19 mouse cellular contexts compared by ENCODE assay signal in genomic region chr11:95149462-95150268, GRCm38 (mm10). TPM values are rescaled to one million over a fixed set of nuclear protein-coding genes. Genes with fewer than 3 reads are reported as not detected.
DNase-seq lines count a peak whose midpoint lies in the region; ATAC-seq and TF ChIP-seq lines count a peak whose summit lies in the region.
"Had no signal": no experiment of that assay in that cellular context is flagged by ENCODE, and none has a peak within 500 bp of the region (broad histone marks: within the 10 kb centered on the region; RNA-seq: fewer than 3 reads in every experiment).

No protein-coding gene starts in this region.

- H3K27ac ChIP-seq in hindbrain, embryonic 11.5 days (ENCODE audit: low read depth, low read length): no peak overlapping the region
- no peak overlapping the region for H3K27ac ChIP-seq in hindbrain, embryonic 14.5 days
- no peak overlapping the region for H3K27ac ChIP-seq in midbrain, embryonic 11.5 days (ENCODE audit: low read depth, low read length)
- H3K27ac ChIP-seq in midbrain, postnatal 0 days (ENCODE audit: low read depth, low read length): no peak overlapping the region
- H3K27ac ChIP-seq in neural tube, embryonic 11.5 days (ENCODE audit: low read depth, low read length): no peak overlapping the region
- H3K27ac ChIP-seq: intestine, embryonic 15.5 days; liver, embryonic 12.5 days; macrophage; stomach, postnatal 0 days had no signal

- no peak for TF ChIP-seq CTCF in midbrain, postnatal 0 days (IDR thresholded peaks at IDR 0.05)

- H3K4me3 ChIP-seq in hindbrain, embryonic 11.5 days (ENCODE audit: low read depth, low read length): no peak overlapping the region
- no peak overlapping the region for H3K4me3 ChIP-seq in hindbrain, embryonic 14.5 days (replicated peaks; ENCODE audit: low read length)
- no peak overlapping the region for H3K4me3 ChIP-seq in midbrain, embryonic 11.5 days (ENCODE audit: low read depth, low read length)
- no peak overlapping the region for H3K4me3 ChIP-seq in midbrain, postnatal 0 days (ENCODE audit: low read depth, low read length)
- no peak overlapping the region for H3K4me3 ChIP-seq in neural tube, embryonic 11.5 days (ENCODE audit: low read depth, low read length)
- H3K4me3 ChIP-seq: liver, embryonic 12.5 days had no signal

- H3K9ac ChIP-seq in hindbrain, embryonic 11.5 days (ENCODE audit: low read depth, low read length): no peak overlapping the region
- no peak overlapping the region for H3K9ac ChIP-seq in hindbrain, embryonic 14.5 days
- no peak overlapping the region for H3K9ac ChIP-seq in midbrain, embryonic 11.5 days (ENCODE audit: low read length)
- no peak overlapping the region for H3K9ac ChIP-seq in midbrain, postnatal 0 days (replicated peaks; ENCODE audit: low read length, poor library complexity, severe bottlenecking)
- no peak overlapping the region for H3K9ac ChIP-seq in neural tube, embryonic 11.5 days (ENCODE audit: low read length)
- H3K9ac ChIP-seq: intestine, embryonic 15.5 days; liver, embryonic 12.5 days had no signal

- peak; percentile 56 for DNase-seq in embryo, embryonic 9.5 days (ENCODE audit: extremely low spot score)
- no peak for DNase-seq in embryo, embryonic 11 days
- peak; percentile 61 for DNase-seq in hindbrain, embryonic 11.5 days (ENCODE audit: low spot score)
- no peak for DNase-seq in hindbrain, embryonic 14.5 days (ENCODE audit: low spot score)
- DNase-seq in midbrain, embryonic 11.5 days (ENCODE audit: low spot score, missing footprints): peak; percentile 94
- DNase-seq in midbrain, postnatal 0 days (ENCODE audit: low spot score): no peak
- peak; percentile 26 for DNase-seq in neural tube, embryonic 11.5 days (ENCODE audit: low spot score)
- DNase-seq in frontal cortex, adult 2 months (ENCODE audit: extremely low spot score in 1 of 2, low spot score in 1 of 2): no peak
- DNase-seq: cerebellum, adult 11 months; thymus, postnatal 4 days had no signal

- H3K9me3 ChIP-seq in hindbrain, embryonic 11.5 days (ENCODE audit: control insufficient read depth, low read length): no peaks in the 10 kb centered on the region
- H3K9me3 ChIP-seq in hindbrain, embryonic 14.5 days (ENCODE audit: control insufficient read depth, low read length): no peaks in the 10 kb centered on the region
- no peaks in the 10 kb centered on the region for H3K9me3 ChIP-seq in midbrain, embryonic 11.5 days (ENCODE audit: control insufficient read depth, low read length)
- no peaks in the 10 kb centered on the region for H3K9me3 ChIP-seq in midbrain, postnatal 0 days (ENCODE audit: low read length)
- H3K9me3 ChIP-seq in neural tube, embryonic 11.5 days (ENCODE audit: control insufficient read depth, low read length): no peaks in the 10 kb centered on the region
- H3K9me3 ChIP-seq: intestine, embryonic 15.5 days; liver, embryonic 12.5 days had no signal

- H3K4me2 ChIP-seq in hindbrain, embryonic 11.5 days (replicated peaks; ENCODE audit: low read depth, low read length): no peak overlapping the region
- H3K4me2 ChIP-seq in hindbrain, embryonic 14.5 days (replicated peaks): no peak overlapping the region
- H3K4me2 ChIP-seq in midbrain, embryonic 11.5 days: no peak overlapping the region
- no peak overlapping the region for H3K4me2 ChIP-seq in midbrain, postnatal 0 days (ENCODE audit: low read depth, low read length, poor library complexity, severe bottlenecking)
- H3K4me2 ChIP-seq in neural tube, embryonic 11.5 days (ENCODE audit: low read depth): no peak overlapping the region
- H3K4me2 ChIP-seq: intestine, embryonic 15.5 days; liver, embryonic 12.5 days had no signal

- H3K36me3 ChIP-seq in hindbrain, embryonic 11.5 days (ENCODE audit: control insufficient read depth, insufficient read depth, low read length): no peaks in the 10 kb centered on the region
- no peaks in the 10 kb centered on the region for H3K36me3 ChIP-seq in hindbrain, embryonic 14.5 days (replicated peaks; ENCODE audit: control insufficient read depth, insufficient read depth)
- H3K36me3 ChIP-seq in midbrain, embryonic 11.5 days (ENCODE audit: control insufficient read depth, insufficient read depth, low read length): no peaks in the 10 kb centered on the region
- no peaks in the 10 kb centered on the region for H3K36me3 ChIP-seq in midbrain, postnatal 0 days (ENCODE audit: insufficient read depth, low read length)
- no peaks in the 10 kb centered on the region for H3K36me3 ChIP-seq in neural tube, embryonic 11.5 days (ENCODE audit: control insufficient read depth, insufficient read depth, low read length)
- H3K36me3 ChIP-seq: intestine, embryonic 15.5 days; liver, embryonic 12.5 days had no signal

- peaks cover 4% of the 10 kb centered on the region for H3K4me1 ChIP-seq in hindbrain, embryonic 11.5 days (replicated peaks; ENCODE audit: control insufficient read depth, insufficient read depth, low read length)
- H3K4me1 ChIP-seq in hindbrain, embryonic 14.5 days (replicated peaks; ENCODE audit: control insufficient read depth, insufficient read depth, low read length): peaks cover 13% of the 10 kb centered on the region; the same call in 1 of the 2 replicates
- peaks cover 11% of the 10 kb centered on the region for H3K4me1 ChIP-seq in midbrain, embryonic 11.5 days (ENCODE audit: control insufficient read depth, insufficient read depth, low read length)
- peaks cover 11% of the 10 kb centered on the region; the same call in 1 of the 2 replicates for H3K4me1 ChIP-seq in midbrain, postnatal 0 days (ENCODE audit: insufficient read depth, low read length)
- peaks cover 7% of the 10 kb centered on the region; the same call in 1 of the 2 replicates for H3K4me1 ChIP-seq in neural tube, embryonic 11.5 days (ENCODE audit: control insufficient read depth, insufficient read depth, low read length)

- 2% methylated on average over 27 of the region's 27 CpGs for WGBS in hindbrain, embryonic 11.5 days
- 2% methylated on average over 27 of the region's 27 CpGs for WGBS in hindbrain, embryonic 14.5 days
- 2% methylated on average over 27 of the region's 27 CpGs for WGBS in midbrain, embryonic 11.5 days
- 1% methylated on average over 27 of the region's 27 CpGs for WGBS in midbrain, postnatal 0 days
- WGBS in neural tube, embryonic 11.5 days: 1% methylated on average over 27 of the region's 27 CpGs

- H3K27me3 ChIP-seq in hindbrain, embryonic 11.5 days (ENCODE audit: control insufficient read depth, insufficient read depth, low read length): peaks cover 78% of the 10 kb centered on the region
- H3K27me3 ChIP-seq in hindbrain, embryonic 14.5 days (ENCODE audit: control insufficient read depth, insufficient read depth, low read length): peaks cover 87% of the 10 kb centered on the region
- peaks cover 83% of the 10 kb centered on the region for H3K27me3 ChIP-seq in midbrain, embryonic 11.5 days (ENCODE audit: control insufficient read depth, insufficient read depth, low read length)
- peaks cover 72% of the 10 kb centered on the region for H3K27me3 ChIP-seq in midbrain, postnatal 0 days (ENCODE audit: insufficient read depth, low read length)
- peaks cover 84% of the 10 kb centered on the region for H3K27me3 ChIP-seq in neural tube, embryonic 11.5 days (ENCODE audit: control insufficient read depth, insufficient read depth, low read length)

- ATAC-seq in hindbrain, embryonic 11.5 days (ENCODE audit: low FRiP score): no peak
- no peak for ATAC-seq in hindbrain, embryonic 14.5 days (ENCODE audit: low FRiP score)
- no peak for ATAC-seq in midbrain, embryonic 11.5 days (ENCODE audit: low FRiP score)
- no peak for ATAC-seq in midbrain, postnatal 0 days (ENCODE audit: low FRiP score)
- ATAC-seq in neural tube, embryonic 11.5 days (ENCODE audit: insufficient read depth, low FRiP score, low TSS enrichment): no peak
- ATAC-seq: intestine, embryonic 15.5 days; liver, embryonic 12.5 days; midbrain, embryonic 16.5 days; Patski had no signal

RNA-seq across cellular contexts. Expression of gene Dlx4, which starts 3.6 kb away (rescaled TPM):
- 0.13 TPM in 1 of 2 replicates, not detected in the other for polyA plus RNA-seq in hindbrain, embryonic 11.5 days (2014; fragmentation: Nextera tagmentation; extraction: Ambion mirVana)
- polyA plus RNA-seq in hindbrain, embryonic 14.5 days (2014; fragmentation: Nextera tagmentation; extraction: Ambion mirVana): not detected in 2 replicates
- not detected in 2 replicates for polyA plus RNA-seq in midbrain, embryonic 11.5 days (2014; fragmentation: Nextera tagmentation; extraction: Ambion mirVana)
- total RNA-seq in midbrain, postnatal 0 days (2014; rRNA removed): 0.60 TPM in 1 of 2 replicates, not detected in the other
- polyA plus RNA-seq in midbrain, postnatal 0 days (2015; fragmentation: Nextera tagmentation; extraction: Ambion mirVana): 0.47 and 0.51 TPM in 2 replicates
- 0.11 TPM in 1 of 2 replicates, not detected in the other for polyA plus RNA-seq in neural tube, embryonic 11.5 days (2014; fragmentation: Nextera tagmentation; extraction: Ambion mirVana)
- 0.08 TPM in 1 of 2 replicates, not detected in the other for polyA plus RNA-seq in frontal cortex, adult 2 months (2012; rRNA removed)
- polyA plus RNA-seq: macrophage; neural tube, embryonic 14.5 days; spleen, adult 2 months had no signal

RNA-seq across cellular contexts. Expression of gene Dlx3, which starts 29.7 kb away (rescaled TPM):
- 1.7 TPM in 2 replicates for polyA plus RNA-seq in hindbrain, embryonic 11.5 days (2014; fragmentation: Nextera tagmentation; extraction: Ambion mirVana)
- polyA plus RNA-seq in hindbrain, embryonic 14.5 days (2014; fragmentation: Nextera tagmentation; extraction: Ambion mirVana): 0.07 and 0.27 TPM in 2 replicates
- polyA plus RNA-seq in midbrain, embryonic 11.5 days (2014; fragmentation: Nextera tagmentation; extraction: Ambion mirVana): 0.59 and 0.65 TPM in 2 replicates
- total RNA-seq in midbrain, postnatal 0 days (2014; rRNA removed): 0.33 TPM in 1 of 2 replicates, not detected in the other
- polyA plus RNA-seq in midbrain, postnatal 0 days (2015; fragmentation: Nextera tagmentation; extraction: Ambion mirVana): not detected in 2 replicates
- 1.8 and 2.2 TPM in 2 replicates for polyA plus RNA-seq in neural tube, embryonic 11.5 days (2014; fragmentation: Nextera tagmentation; extraction: Ambion mirVana)
- 0.19 TPM in 1 of 2 replicates, not detected in the other for polyA plus RNA-seq in frontal cortex, adult 2 months (2012; rRNA removed)
- total RNA-seq: heart, adult 18-20 months had no signal
- polyA plus RNA-seq: macrophage; neural tube, embryonic 14.5 days; Patski; spleen, adult 2 months had no signal

Comparison
In these comparisons a context has a peak if more than half of its experiments do, and no peak if none do; other contexts are left out.
1. DNase-seq: peak in embryo, embryonic 9.5 days (single experiment), hindbrain, embryonic 11.5 days (single experiment), midbrain, embryonic 11.5 days (single experiment) and neural tube, embryonic 11.5 days (single experiment); none in embryo, embryonic 11 days (single experiment), hindbrain, embryonic 14.5 days (single experiment), midbrain, postnatal 0 days (single experiment) and frontal cortex, adult 2 months (0 of 2).